Mouse (Mus musculus): ENCODE results near the gene Vmn1r73.

The Vmn1r73 gene

GRCm38 (mm10) chr7:11729966-11730365, at the start of gene Vmn1r73:
Vmn1r73 (plus strand) TSS chr7:11730266.
- DNase-seq (ENCODE audit: low spot score in 2 of 2) = no peak
